Mouse (Mus musculus): ENCODE measurements around the gene Ticrr. TPM values are rescaled to one million over a fixed set of nuclear protein-coding genes. Genes with fewer than 3 reads are reported as not detected.

Ticrr gene
- polyA plus RNA-seq, 1 experiment from 2014 or later = 5.5 TPM

- no peak overlapping the region for H3K27ac ChIP-seq (ENCODE audit: low read length)
- H3K9me3 ChIP-seq (replicated peaks; ENCODE audit: control insufficient read depth, low read length) = no peaks in the 10 kb centered on the region
- ATAC-seq (ENCODE audit: low read depth) = no peak
- H3K9ac ChIP-seq (ENCODE audit: low read depth, low read length) = no peak overlapping the region
- 51% methylated on average over 17 of the region's 17 CpGs for WGBS (ENCODE audit: insufficient replicate concordance)
- no peaks in the 10 kb centered on the region; the same call in 1 of the 2 replicates for H3K4me1 ChIP-seq (ENCODE audit: control insufficient read depth, low read depth, low read length)
- H3K4me2 ChIP-seq (ENCODE audit: low read depth, low read length) = no peak overlapping the region
- no peak overlapping the region for H3K4me3 ChIP-seq (ENCODE audit: low read depth, low read length)
- H3K36me3 ChIP-seq (ENCODE audit: control insufficient read depth, insufficient read depth) = no peaks in the 10 kb centered on the region
- peaks cover 24% of the 10 kb centered on the region for H3K27me3 ChIP-seq (ENCODE audit: control insufficient read depth, insufficient read depth, low read depth, low read length)
These were observed 50.8 kb downstream of the Ticrr start for GRCm38 (mm10) chr7:79710831-79711230.

DNA sequence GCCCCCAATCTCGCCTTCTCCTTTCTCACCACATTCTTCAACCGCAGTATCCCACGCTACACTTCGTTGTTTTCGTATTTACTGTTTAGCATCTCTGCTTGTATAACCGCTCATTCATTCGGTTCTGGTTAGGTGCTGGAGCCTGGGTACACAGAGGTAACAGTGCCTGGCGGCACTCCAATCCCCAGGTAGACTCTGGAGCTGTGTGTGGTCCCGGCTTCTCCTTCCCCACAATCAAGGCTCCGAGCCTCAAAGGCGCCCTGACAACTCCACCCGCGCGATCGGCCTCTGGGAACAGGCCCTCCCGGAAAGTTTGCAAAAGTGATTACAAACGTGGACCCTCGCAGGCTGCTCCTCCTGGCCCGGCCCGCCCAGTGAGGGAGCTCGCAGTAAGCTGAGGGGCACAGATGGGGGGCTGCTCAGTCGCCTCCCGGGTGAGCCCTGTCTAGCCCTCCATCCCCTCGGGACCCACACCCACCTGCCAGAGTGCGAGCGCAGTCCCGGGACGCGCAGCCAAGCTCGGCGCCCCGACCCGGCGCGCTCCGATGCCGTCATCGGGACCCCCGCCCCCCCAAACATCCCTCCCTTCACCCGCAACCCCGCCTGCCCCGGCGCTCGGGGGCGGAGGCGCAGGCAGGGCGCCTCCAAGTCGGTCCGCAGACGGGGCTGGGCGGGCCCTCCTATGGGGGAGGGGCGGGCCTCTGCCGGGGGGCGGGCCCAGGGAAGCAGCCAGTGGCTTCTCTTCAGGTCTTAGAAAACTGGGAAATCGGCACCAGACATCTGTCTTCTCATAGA lies 55.4 kb downstream of the Ticrr start, which contains the start of gene Kif7:
TSS of gene Kif7 (minus strand) at position 534 of the 795 bp plus-strand sequence.
- ATAC-seq (ENCODE audit: low read depth) = peak; percentile 73
- Histone ChIP-seq H3K4me3 (ENCODE audit: low read depth, low read length) (peak within 1 kb of the TSS; percentile 63), H3K9me3 (replicated peaks; ENCODE audit: control insufficient read depth, low read length) (no peaks in the 10 kb centered on the region), H3K27me3 (ENCODE audit: control insufficient read depth, insufficient read depth, low read depth, low read length) (peaks cover 18% of the 10 kb centered on the region), H3K36me3 (ENCODE audit: control insufficient read depth, insufficient read depth) (no peaks in the 10 kb centered on the region), H3K4me1 (ENCODE audit: control insufficient read depth, low read depth, low read length) (no peaks in the 10 kb centered on the region; the same call in 1 of the 2 replicates), H3K27ac (ENCODE audit: low read length) (no peak within 1 kb of the TSS), H3K9ac (ENCODE audit: low read depth, low read length) (peak within 1 kb of the TSS; percentile 13), H3K4me2 (ENCODE audit: low read depth, low read length) (peak within 1 kb of the TSS; percentile 66)
- WGBS (ENCODE audit: insufficient replicate concordance) = 1% methylated on average over 53 of the region's 55 CpGs

DNA sequence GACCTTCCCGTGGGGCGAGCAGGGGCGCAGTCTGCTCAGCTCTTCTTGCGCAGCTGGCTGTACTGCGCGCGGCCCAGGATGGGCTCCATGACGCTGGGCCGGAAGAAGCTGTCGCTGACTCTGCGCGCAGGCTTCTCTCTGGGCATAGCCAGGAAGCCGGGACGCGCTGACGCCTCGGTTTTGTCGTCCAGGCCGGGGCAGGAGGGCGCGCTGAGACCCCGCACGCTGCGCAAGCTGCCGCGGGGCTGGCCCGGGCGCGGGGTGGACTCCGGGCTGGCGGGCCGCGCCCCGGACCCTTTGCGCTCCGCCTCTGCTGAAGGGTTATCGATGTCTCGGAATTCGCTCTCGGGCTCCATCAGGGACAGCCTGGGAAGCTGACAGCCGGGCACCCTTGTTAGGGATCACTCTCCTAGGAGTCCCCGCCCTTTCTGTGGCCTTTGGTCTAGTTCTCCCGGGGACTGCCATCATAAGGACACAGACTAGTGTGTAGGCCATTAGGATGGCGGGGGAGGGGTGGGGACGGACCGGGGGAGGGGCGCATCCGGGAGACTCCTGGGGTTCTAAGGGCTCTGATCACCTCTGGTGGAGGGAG lies 61.5 kb downstream of the Ticrr start:
- no peaks in the 10 kb centered on the region for H3K9me3 ChIP-seq (replicated peaks; ENCODE audit: control insufficient read depth, low read length)
- H3K27me3 ChIP-seq (ENCODE audit: control insufficient read depth, insufficient read depth, low read depth, low read length) = peaks cover 18% of the 10 kb centered on the region
- H3K27ac ChIP-seq (ENCODE audit: low read length) = no peak overlapping the region
- H3K4me2 ChIP-seq (ENCODE audit: low read depth, low read length) = peak overlapping the region; percentile 58
- H3K36me3 ChIP-seq (ENCODE audit: control insufficient read depth, insufficient read depth) = no peaks in the 10 kb centered on the region
- H3K4me1 ChIP-seq (ENCODE audit: control insufficient read depth, low read depth, low read length) = no peaks in the 10 kb centered on the region
- ATAC-seq (ENCODE audit: low read depth) = peak; percentile 43; the same call in 1 of the 2 replicates
- peak overlapping the region; percentile 28; the same call in 1 of the 2 replicates for H3K9ac ChIP-seq (ENCODE audit: low read depth, low read length)
- WGBS (ENCODE audit: insufficient replicate concordance) = under 1% methylated on average over 47 of the region's 48 CpGs
- H3K4me3 ChIP-seq (ENCODE audit: low read depth, low read length) = peak overlapping the region; percentile 52

DNA sequence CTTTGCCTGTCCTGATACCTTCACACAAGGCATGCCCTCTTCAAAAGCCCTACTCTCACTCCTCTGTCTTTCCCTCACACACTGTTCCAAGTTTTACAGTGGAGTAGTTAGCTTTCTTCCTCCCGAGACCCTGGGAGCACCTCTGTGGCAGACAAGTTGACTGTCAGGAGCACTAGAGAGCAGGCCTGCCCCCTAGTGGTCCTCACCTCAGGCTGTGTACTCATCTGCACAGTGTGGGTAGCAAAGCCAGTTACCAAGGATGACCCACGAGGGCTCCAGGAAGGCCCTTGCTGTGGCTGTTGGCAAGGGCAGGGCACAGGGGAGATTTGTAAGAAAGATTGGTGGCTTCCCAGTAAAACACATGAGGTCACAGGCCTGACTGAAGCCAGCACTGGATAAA lies 67.1 kb downstream of the Ticrr start:
- no peak overlapping the region for H3K4me2 ChIP-seq (ENCODE audit: low read depth, low read length)
- no peaks in the 10 kb centered on the region for H3K4me1 ChIP-seq (ENCODE audit: control insufficient read depth, low read depth, low read length)
- no peak overlapping the region for H3K27ac ChIP-seq (ENCODE audit: low read length)
- no peak overlapping the region for H3K4me3 ChIP-seq (ENCODE audit: low read depth, low read length)
- WGBS (ENCODE audit: insufficient replicate concordance) = 9% methylated on average over 2 of the region's 2 CpGs
- no peak overlapping the region for H3K9ac ChIP-seq (ENCODE audit: low read depth, low read length)
- H3K27me3 ChIP-seq (ENCODE audit: control insufficient read depth, insufficient read depth, low read depth, low read length) = peaks cover 3% of the 10 kb centered on the region; the same call in 1 of the 2 replicates
- H3K36me3 ChIP-seq (ENCODE audit: control insufficient read depth, insufficient read depth) = no peaks in the 10 kb centered on the region
- no peaks in the 10 kb centered on the region for H3K9me3 ChIP-seq (replicated peaks; ENCODE audit: control insufficient read depth, low read length)
- no peak for ATAC-seq (ENCODE audit: low read depth)

- no peaks in the 10 kb centered on the region for H3K36me3 ChIP-seq (ENCODE audit: control insufficient read depth, insufficient read depth)
- H3K9me3 ChIP-seq (replicated peaks; ENCODE audit: control insufficient read depth, low read length) = no peaks in the 10 kb centered on the region
- no peak overlapping the region for H3K9ac ChIP-seq (ENCODE audit: low read depth, low read length)
- no peaks in the 10 kb centered on the region for H3K4me1 ChIP-seq (ENCODE audit: control insufficient read depth, low read depth, low read length)
- no peak overlapping the region for H3K27ac ChIP-seq (ENCODE audit: low read length)
- ATAC-seq (ENCODE audit: low read depth) = no peak
- no peaks in the 10 kb centered on the region for H3K27me3 ChIP-seq (ENCODE audit: control insufficient read depth, insufficient read depth, low read depth, low read length)
- 21% methylated on average over 6 of the region's 6 CpGs for WGBS (ENCODE audit: insufficient replicate concordance)
- H3K4me2 ChIP-seq (ENCODE audit: low read depth, low read length) = no peak overlapping the region
- no peak overlapping the region for H3K4me3 ChIP-seq (ENCODE audit: low read depth, low read length)
These were observed 68.2 kb downstream of the Ticrr start for GRCm38 (mm10) chr7:79728219-79728618.

- Histone ChIP-seq H3K27me3 (ENCODE audit: control insufficient read depth, insufficient read depth, low read depth, low read length) (no peaks in the 10 kb centered on the region), H3K4me1 (ENCODE audit: control insufficient read depth, low read depth, low read length) (no peaks in the 10 kb centered on the region), H3K9me3 (replicated peaks; ENCODE audit: control insufficient read depth, low read length) (no peaks in the 10 kb centered on the region), H3K27ac (ENCODE audit: low read length) (no peak overlapping the region), H3K4me3 (ENCODE audit: low read depth, low read length) (no peak overlapping the region), H3K36me3 (ENCODE audit: control insufficient read depth, insufficient read depth) (no peaks in the 10 kb centered on the region), H3K4me2 (ENCODE audit: low read depth, low read length) (no peak overlapping the region), H3K9ac (ENCODE audit: low read depth, low read length) (no peak overlapping the region)
- 4% methylated on average over 8 of the region's 8 CpGs for WGBS (ENCODE audit: insufficient replicate concordance)
- ATAC-seq (ENCODE audit: low read depth) = no peak
These were observed 69.2 kb downstream of the Ticrr start for GRCm38 (mm10) chr7:79729169-79729568.

- H3K9me3 ChIP-seq (replicated peaks; ENCODE audit: control insufficient read depth, low read length) = no peaks in the 10 kb centered on the region
- H3K4me3 ChIP-seq (ENCODE audit: low read depth, low read length) = no peak overlapping the region
- WGBS (ENCODE audit: insufficient replicate concordance) = 55% methylated on average over 11 of the region's 11 CpGs
- H3K36me3 ChIP-seq (ENCODE audit: control insufficient read depth, insufficient read depth) = no peaks in the 10 kb centered on the region
- H3K27me3 ChIP-seq (ENCODE audit: control insufficient read depth, insufficient read depth, low read depth, low read length) = no peaks in the 10 kb centered on the region
- H3K4me2 ChIP-seq (ENCODE audit: low read depth, low read length) = no peak overlapping the region
- H3K9ac ChIP-seq (ENCODE audit: low read depth, low read length) = no peak overlapping the region
- no peaks in the 10 kb centered on the region for H3K4me1 ChIP-seq (ENCODE audit: control insufficient read depth, low read depth, low read length)
- no peak for ATAC-seq (ENCODE audit: low read depth)
- H3K27ac ChIP-seq (ENCODE audit: low read length) = no peak overlapping the region
These were observed 69.9 kb downstream of the Ticrr start for GRCm38 (mm10) chr7:79729743-79730370.

DNA sequence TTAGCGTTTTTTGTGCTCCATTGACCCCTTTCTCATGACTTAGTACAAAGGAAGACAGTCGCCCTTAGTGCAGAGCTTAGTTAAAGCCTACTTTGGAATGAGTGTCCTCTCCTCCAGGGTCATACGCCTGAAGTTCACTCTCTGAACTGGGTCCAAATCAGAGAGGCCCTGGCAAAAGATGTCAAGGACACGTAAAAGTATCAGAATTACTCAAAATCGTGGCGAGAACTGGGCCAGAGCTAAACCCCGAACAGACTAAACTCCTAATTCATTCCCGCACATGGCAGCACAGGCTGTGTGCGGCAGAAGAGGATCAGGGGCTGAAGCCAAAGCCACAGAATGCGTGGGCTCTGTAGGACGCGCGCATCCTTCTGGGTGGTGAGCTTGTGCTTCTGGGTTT lies 71.4 kb downstream of the Ticrr start:
- Histone ChIP-seq H3K4me1 (ENCODE audit: control insufficient read depth, low read depth, low read length) (no peaks in the 10 kb centered on the region), H3K9ac (ENCODE audit: low read depth, low read length) (no peak overlapping the region), H3K4me2 (ENCODE audit: low read depth, low read length) (no peak overlapping the region), H3K4me3 (ENCODE audit: low read depth, low read length) (no peak overlapping the region), H3K9me3 (replicated peaks; ENCODE audit: control insufficient read depth, low read length) (no peaks in the 10 kb centered on the region), H3K27ac (ENCODE audit: low read length) (no peak overlapping the region), H3K36me3 (ENCODE audit: control insufficient read depth, insufficient read depth) (no peaks in the 10 kb centered on the region), H3K27me3 (ENCODE audit: control insufficient read depth, insufficient read depth, low read depth, low read length) (no peaks in the 10 kb centered on the region)
- ATAC-seq (ENCODE audit: low read depth) = no peak
- 69% methylated on average over 13 of the region's 13 CpGs for WGBS (ENCODE audit: insufficient replicate concordance)

- H3K4me3 ChIP-seq (ENCODE audit: low read depth, low read length) = no peak within 1 kb of the TSS
- no peaks in the 10 kb centered on the region for H3K9me3 ChIP-seq (replicated peaks; ENCODE audit: control insufficient read depth, low read length)
- ATAC-seq (ENCODE audit: low read depth) = no peak
- H3K36me3 ChIP-seq (ENCODE audit: control insufficient read depth, insufficient read depth) = no peaks in the 10 kb centered on the region
- H3K27me3 ChIP-seq (ENCODE audit: control insufficient read depth, insufficient read depth, low read depth, low read length) = no peaks in the 10 kb centered on the region
- 34% methylated on average over 4 of the region's 4 CpGs for WGBS (ENCODE audit: insufficient replicate concordance)
- no peaks in the 10 kb centered on the region for H3K4me1 ChIP-seq (ENCODE audit: control insufficient read depth, low read depth, low read length)
- H3K4me2 ChIP-seq (ENCODE audit: low read depth, low read length) = no peak within 1 kb of the TSS
- no peak within 1 kb of the TSS for H3K27ac ChIP-seq (ENCODE audit: low read length)
- H3K9ac ChIP-seq (ENCODE audit: low read depth, low read length) = no peak within 1 kb of the TSS
These were observed 72.6 kb downstream of the Ticrr start, which contains the start of gene Plin1 for GRCm38 (mm10) chr7:79732622-79733021. Plin1 (minus strand) TSS chr7:79732903.
